Mouse (Mus musculus) stomach, embryonic 14.5 days (tissue): ENCODE measurements around the gene Smco2. TPM values are rescaled to one million over a fixed set of nuclear protein-coding genes. Genes with fewer than 3 reads are reported as not detected.
"Not testable (repeated sequence)": the region's sequence is repeated elsewhere in the genome, so short reads cannot be mapped to it uniquely, and the experiment has no call there.

ENCODE experiments used
- ATAC-seq: fragments of 200-750 bp; cut with Nextera tagmentation; 2 replicates; pipeline ENCODE4 v1.8.0; 2017; ENCODE audit warnings: low read depth, moderate TSS enrichment; ENCODE audit not compliant: insufficient number of reproducible peaks, insufficient read depth, low FRiP score
- H3K27ac ChIP-seq: fragments of 300-500 bp; sonication (generic); 2 replicates; pipeline ENCODE4 v1.5.1; 2014; ENCODE audit warnings: mild to moderate bottlenecking, low read length, moderate library complexity, mixed read lengths
- H3K27me3 ChIP-seq: fragments of 300-500 bp; sonication (generic); 2 replicates; pipeline ENCODE4 v1.6.1; 2014; ENCODE audit warnings: low read length, control low read depth, mixed read lengths; ENCODE audit not compliant: control insufficient read depth, insufficient read depth
- H3K36me3 ChIP-seq: fragments of 300-500 bp; sonication (generic); 2 replicates; pipeline ENCODE4 v1.6.1; 2014; ENCODE audit warnings: mild to moderate bottlenecking, control low read depth, low read length, moderate library complexity, mixed read lengths; ENCODE audit not compliant: control insufficient read depth, insufficient read depth
- H3K4me1 ChIP-seq: fragments of 300-500 bp; sonication (generic); 2 replicates; pipeline ENCODE4 v1.6.1; 2014; ENCODE audit warnings: low read length, control low read depth, mixed read lengths; ENCODE audit not compliant: control insufficient read depth, insufficient read depth
- H3K4me2 ChIP-seq: fragments of 300-500 bp; sonication (generic); replicated peaks from 2 replicates; pipeline ENCODE4 v1.6.1; 2014; ENCODE audit warnings: low read depth, low read length, control low read depth
- H3K4me3 ChIP-seq: fragments of 300-500 bp; sonication (generic); 2 replicates; pipeline ENCODE4 v1.5.1; 2014; ENCODE audit warnings: low read depth, low read length, control low read depth
- H3K9ac ChIP-seq: fragments of 300-500 bp; sonication (generic); replicated peaks from 2 replicates; pipeline ENCODE4 v1.6.1; 2014; ENCODE audit warnings: low read depth, mild to moderate bottlenecking, control low read depth, low read length, moderate library complexity, mixed read lengths
- H3K9me3 ChIP-seq: fragments of 300-500 bp; sonication (generic); 2 replicates; pipeline ENCODE4 v1.6.1; 2016; ENCODE audit warnings: low read depth, low read length, control low read depth; ENCODE audit not compliant: control insufficient read depth
- WGBS: fragments of 180-500 bp; shearing (Covaris S2); extraction: QIAGEN DNeasy Blood & Tissue Kit; methylation state at CpG from one replicate; pipeline ENCODE4 v1.1.7; 2014; 5-methylcytosine and 5-hydroxymethylcytosine counted together
- polyA plus RNA-seq: library from polyadenylated mRNA; unstranded; fragments of >200 nt; fragmentation: Nextera tagmentation; extraction: Ambion mirVana; gene quantifications from 2 replicates; pipeline ENCODE4 v1.2.1, GENCODE M21; 2014

Smco2 gene
- polyA plus RNA-seq, 1 experiment from 2014 or later: not detected

DNA sequence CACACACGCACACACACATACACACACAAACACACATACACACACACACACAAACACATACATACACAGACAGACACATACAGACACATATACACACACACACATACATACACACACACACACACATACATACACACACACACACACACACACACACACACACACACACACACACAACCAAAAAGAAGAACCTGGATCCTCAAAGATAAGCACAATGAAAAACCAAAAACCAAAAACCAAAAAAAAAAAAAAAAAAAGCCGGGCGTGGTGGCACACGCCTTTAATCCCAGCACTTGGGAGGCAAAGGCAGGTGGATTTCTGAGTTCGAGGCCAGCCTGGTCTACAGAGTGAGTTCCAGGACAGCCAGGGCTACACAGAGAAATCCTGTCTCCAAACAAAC, 14.5 kb downstream of the Smco2 start:
- not testable (repeated sequence) for H3K9ac ChIP-seq, H3K4me1 ChIP-seq, H3K27me3 ChIP-seq, H3K4me2 ChIP-seq, H3K9me3 ChIP-seq, ATAC-seq, H3K27ac ChIP-seq, H3K36me3 ChIP-seq, H3K4me3 ChIP-seq
- WGBS: 100% methylated on average over 4 of the region's 5 CpGs

GRCm38 (mm10) chr6:146865701-146866100, 15.8 kb downstream of the Smco2 start:
- H3K27ac ChIP-seq: no peak overlapping the region
- H3K4me2 ChIP-seq: no peak overlapping the region
- H3K36me3 ChIP-seq: no peaks in the 10 kb centered on the region
- H3K4me1 ChIP-seq: no peaks in the 10 kb centered on the region
- no peak overlapping the region for H3K9ac ChIP-seq
- ATAC-seq: no peak
- no peaks in the 10 kb centered on the region for H3K9me3 ChIP-seq
- WGBS: 85% methylated on average over 4 of the region's 4 CpGs
- no peaks in the 10 kb centered on the region for H3K27me3 ChIP-seq
- H3K4me3 ChIP-seq: no peak overlapping the region

- WGBS: 83% methylated on average over 4 of the region's 4 CpGs
Measured at GRCm38 (mm10) chr6:146871975-146872374, 22.1 kb downstream of the Smco2 start.

DNA sequence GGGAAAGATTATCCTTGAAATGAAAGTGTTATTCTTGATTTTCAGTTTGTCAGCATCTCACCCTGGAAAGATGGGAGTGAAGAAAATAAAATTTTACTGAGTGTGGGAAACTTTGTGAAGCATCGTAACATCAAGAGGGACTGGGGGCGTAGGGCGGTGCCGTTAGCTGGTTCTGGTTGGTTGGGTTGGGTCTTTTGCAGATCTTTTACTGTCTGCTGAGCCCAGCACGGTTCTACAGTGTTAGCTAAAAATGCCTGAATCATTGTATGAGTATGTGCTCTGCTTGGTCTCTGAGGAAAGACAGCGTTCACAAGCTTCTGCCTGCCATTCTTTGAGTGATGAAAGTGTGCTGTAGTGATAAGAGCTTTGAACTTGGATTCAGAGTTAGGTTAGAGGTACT, 24.5 kb downstream of the Smco2 start:
- WGBS: 79% methylated on average over 6 of the region's 6 CpGs

More at GRCm38 (mm10) chr6:146871975-146872374, 22.1 kb downstream of the Smco2 start:
- Histone ChIP-seq H3K9me3 (no peaks in the 10 kb centered on the region), H3K9ac (no peak overlapping the region), H3K4me1 (no peaks in the 10 kb centered on the region), H3K36me3 (no peaks in the 10 kb centered on the region), H3K27ac (no peak overlapping the region), H3K4me2 (no peak overlapping the region), H3K27me3 (no peaks in the 10 kb centered on the region), H3K4me3 (no peak overlapping the region)
- no peak for ATAC-seq

DNA sequence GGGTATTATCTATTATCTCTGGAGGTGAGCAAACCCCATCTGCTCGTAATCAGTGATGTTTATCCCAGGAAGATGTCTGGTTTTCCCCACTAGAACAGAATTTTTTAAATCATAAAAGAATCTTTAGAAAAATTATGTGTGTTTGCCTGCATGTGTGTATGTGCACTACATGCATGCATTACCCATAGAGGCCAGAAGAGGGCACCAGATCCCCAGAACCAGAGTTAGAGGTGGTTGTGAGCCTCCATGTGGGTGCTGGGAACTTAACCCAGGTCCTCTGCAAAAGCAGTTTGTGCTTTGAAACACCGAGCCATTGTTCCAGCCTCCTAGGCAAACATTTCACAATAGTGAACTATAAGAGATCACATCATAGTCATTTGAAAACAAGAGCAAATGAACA, 26.9 kb downstream of the Smco2 start:
- Histone ChIP-seq H3K4me3 (no peak overlapping the region), H3K4me1 (no peaks in the 10 kb centered on the region), H3K27ac (no peak overlapping the region), H3K27me3 (no peaks in the 10 kb centered on the region), H3K9me3 (no peaks in the 10 kb centered on the region), H3K36me3 (no peaks in the 10 kb centered on the region), H3K4me2 (no peak overlapping the region), H3K9ac (no peak overlapping the region)
- 89% methylated on average over 2 of the region's 2 CpGs for WGBS
- no peak for ATAC-seq

More for the DNA sequence above, 24.5 kb downstream of the Smco2 start:
- ATAC-seq: no peak
- Histone ChIP-seq H3K9me3 (no peaks in the 10 kb centered on the region), H3K4me2 (no peak overlapping the region), H3K27ac (no peak overlapping the region), H3K36me3 (no peaks in the 10 kb centered on the region), H3K4me3 (no peak overlapping the region), H3K4me1 (no peaks in the 10 kb centered on the region), H3K9ac (no peak overlapping the region), H3K27me3 (no peaks in the 10 kb centered on the region)

- ATAC-seq: no peak
- 85% methylated on average over 12 of the region's 12 CpGs for whole genome bisulfite sequencing
- Histone ChIP-seq H3K9ac (no peak overlapping the region), H3K4me1 (no peaks in the 10 kb centered on the region), H3K4me2 (no peak overlapping the region), H3K27me3 (no peaks in the 10 kb centered on the region), H3K4me3 (no peak overlapping the region), H3K36me3 (no peaks in the 10 kb centered on the region), H3K27ac (no peak overlapping the region), H3K9me3 (no peaks in the 10 kb centered on the region)
Measured at GRCm38 (mm10) chr6:146877425-146878045, 27.6 kb downstream of the Smco2 start.

GRCm38 (mm10) chr6:146878926-146879325, 29.0 kb downstream of the Smco2 start:
- 49% methylated on average over 10 of the region's 10 CpGs for WGBS
- no peaks in the 10 kb centered on the region for H3K36me3 ChIP-seq
- no peaks in the 10 kb centered on the region for H3K9me3 ChIP-seq
- no peak overlapping the region for H3K4me2 ChIP-seq
- H3K4me3 ChIP-seq: no peak overlapping the region
- H3K27ac ChIP-seq: no peak overlapping the region
- H3K4me1 ChIP-seq: no peaks in the 10 kb centered on the region
- no peak for ATAC-seq
- no peaks in the 10 kb centered on the region for H3K27me3 ChIP-seq
- no peak overlapping the region for H3K9ac ChIP-seq

DNA sequence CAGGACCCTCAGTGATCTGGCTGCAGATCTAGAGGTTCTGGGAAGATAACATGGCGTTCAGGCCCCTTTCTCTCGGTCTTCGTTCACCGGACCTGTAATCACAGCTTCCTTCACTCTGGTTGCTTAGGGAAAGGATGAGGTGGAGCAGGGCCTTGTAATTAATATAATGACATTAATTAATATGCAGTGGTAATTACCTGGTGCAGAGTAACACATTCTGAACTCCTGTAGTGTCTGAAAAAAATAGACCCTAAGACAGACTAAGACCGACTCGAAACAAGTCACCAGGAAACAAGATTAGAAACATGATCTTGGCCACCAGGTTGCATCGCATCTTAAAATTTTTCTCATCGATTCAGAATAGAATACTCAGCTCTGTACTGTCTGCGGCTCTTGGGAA, 30.0 kb downstream of the Smco2 start:
- 92% methylated on average over 9 of the region's 9 CpGs for WGBS
- no peak for ATAC-seq
- no peaks in the 10 kb centered on the region for H3K36me3 ChIP-seq
- no peak overlapping the region for H3K9ac ChIP-seq
- H3K4me2 ChIP-seq: no peak overlapping the region
- no peak overlapping the region for H3K27ac ChIP-seq
- peaks cover 3% of the 10 kb centered on the region; the same call in 1 of the 2 replicates for H3K4me1 ChIP-seq
- H3K9me3 ChIP-seq: no peaks in the 10 kb centered on the region
- H3K4me3 ChIP-seq: no peak overlapping the region
- no peaks in the 10 kb centered on the region for H3K27me3 ChIP-seq

- no peak overlapping the region for H3K27ac ChIP-seq
- no peaks in the 10 kb centered on the region for H3K36me3 ChIP-seq
- ATAC-seq: no peak
- H3K9ac ChIP-seq: no peak overlapping the region
- no peaks in the 10 kb centered on the region for H3K27me3 ChIP-seq
- H3K4me1 ChIP-seq: peaks cover 5% of the 10 kb centered on the region; the same call in 1 of the 2 replicates
- H3K9me3 ChIP-seq: no peaks in the 10 kb centered on the region
- WGBS: 79% methylated on average over 4 of the region's 4 CpGs
- no peak overlapping the region for H3K4me2 ChIP-seq
- no peak overlapping the region for H3K4me3 ChIP-seq
Measured at GRCm38 (mm10) chr6:146880296-146880695, 30.4 kb downstream of the Smco2 start.
